Mouse (Mus musculus): ENCODE results near the gene Nedd8.

DNA sequence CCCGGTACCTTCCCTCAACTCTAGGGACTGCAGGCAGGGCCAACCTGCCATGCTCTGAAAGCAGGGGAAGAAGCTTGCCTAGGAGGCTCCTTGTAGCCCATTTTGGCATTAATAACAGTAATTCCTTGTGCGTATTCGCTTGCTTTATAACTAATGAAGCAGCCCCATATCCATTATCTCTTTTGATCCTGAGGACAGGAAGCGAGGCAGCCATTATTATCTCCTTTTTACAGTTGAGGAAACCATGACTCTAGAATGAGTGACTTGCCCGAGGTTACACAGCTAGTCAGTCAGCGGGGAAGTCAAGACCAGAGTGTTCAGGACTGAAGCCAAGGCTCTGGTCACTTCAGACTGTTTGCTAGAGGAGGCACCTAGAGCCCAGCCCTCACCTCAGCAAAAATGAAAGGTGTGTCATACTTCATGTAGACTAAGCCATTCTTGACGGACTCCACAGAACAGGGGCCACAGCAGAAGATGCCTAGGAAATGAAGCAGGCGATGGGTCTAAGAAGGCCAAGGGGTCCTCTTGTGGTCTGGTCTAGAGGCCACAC lies 34.2 kb upstream of the Nedd8 start:
- TF ChIP-seq CTCF (IDR thresholded peaks at IDR 0.05; ENCODE audit: control insufficient read depth, insufficient read depth, insufficient replicate concordance, low read depth, low read length) (no peak), POLR2A (IDR thresholded peaks at IDR 0.05; ENCODE audit: control insufficient read depth, low read depth, low read length) (no peak)
